Mouse (Mus musculus) 3T3-L1 (cell line): Measurements from ENCODE around the gene Coq3.
A peak's percentile ranks its signal among the peaks of the same experiment; 100 is the strongest.

Experiments used
- DNase-seq: peaks from one replicate; pipeline ENCODE4 v3.0.0-alpha.2; 2015; ENCODE audit warnings: low read depth, low spot score

Gene Coq3

DNA sequence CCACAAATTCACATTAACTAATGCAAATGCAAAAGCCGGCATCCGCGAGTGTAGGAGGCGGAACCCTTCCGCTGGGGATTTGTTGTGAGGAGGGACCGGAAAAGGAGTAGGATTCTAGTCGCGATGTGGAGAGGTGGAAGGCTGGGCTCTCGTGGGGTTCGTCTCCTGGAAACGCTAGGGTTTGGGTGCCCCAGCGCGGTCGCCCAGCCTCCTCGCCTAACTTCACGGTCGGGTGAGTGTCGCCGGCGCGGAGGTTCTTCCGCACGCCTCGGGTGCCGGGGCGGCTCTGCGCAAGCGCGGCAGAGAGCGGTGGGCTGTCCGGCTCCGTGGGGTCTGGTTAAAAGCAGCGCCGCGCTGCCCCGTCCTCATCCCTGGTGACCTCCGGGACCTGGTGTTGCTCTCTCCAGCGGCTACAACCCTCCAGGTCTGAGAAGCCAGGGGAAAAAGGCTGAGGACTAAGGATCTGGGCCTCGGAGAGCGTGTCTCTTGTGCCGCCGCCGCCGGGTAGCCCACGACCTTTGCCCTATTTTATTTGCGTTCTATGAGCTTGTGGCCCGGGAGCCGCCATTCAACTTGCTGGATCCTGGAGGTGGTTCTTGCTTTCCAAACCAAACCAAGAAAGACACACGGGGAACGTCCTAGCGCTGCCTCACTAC lies at the start of gene Coq3:
Gene Coq3, plus strand, starts transcription at position 109 of the 656 bp plus-strand sequence.
- DNase-seq, result peak; percentile 86

DNA sequence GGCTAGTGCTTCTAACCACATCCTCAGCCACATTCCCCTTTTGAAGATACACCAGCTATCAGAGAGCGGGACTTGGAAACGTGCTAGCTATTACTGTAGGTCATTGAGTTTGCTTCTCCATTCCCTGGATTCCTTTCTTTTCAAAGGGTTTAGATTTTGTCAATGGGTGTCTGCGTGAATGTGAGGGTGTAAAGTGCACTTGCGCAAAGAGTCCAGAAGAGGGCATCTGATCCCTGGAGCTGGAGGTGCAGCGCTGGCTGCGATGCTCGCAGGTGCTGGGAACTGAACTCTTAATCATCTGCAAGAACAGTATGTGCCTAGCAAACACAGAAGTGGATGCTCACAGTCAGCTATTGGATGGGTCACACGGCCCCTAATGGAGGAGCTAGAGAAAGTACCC lies 46.6 kb upstream of the Coq3 start:
- DNase-seq, result no peak

DNA sequence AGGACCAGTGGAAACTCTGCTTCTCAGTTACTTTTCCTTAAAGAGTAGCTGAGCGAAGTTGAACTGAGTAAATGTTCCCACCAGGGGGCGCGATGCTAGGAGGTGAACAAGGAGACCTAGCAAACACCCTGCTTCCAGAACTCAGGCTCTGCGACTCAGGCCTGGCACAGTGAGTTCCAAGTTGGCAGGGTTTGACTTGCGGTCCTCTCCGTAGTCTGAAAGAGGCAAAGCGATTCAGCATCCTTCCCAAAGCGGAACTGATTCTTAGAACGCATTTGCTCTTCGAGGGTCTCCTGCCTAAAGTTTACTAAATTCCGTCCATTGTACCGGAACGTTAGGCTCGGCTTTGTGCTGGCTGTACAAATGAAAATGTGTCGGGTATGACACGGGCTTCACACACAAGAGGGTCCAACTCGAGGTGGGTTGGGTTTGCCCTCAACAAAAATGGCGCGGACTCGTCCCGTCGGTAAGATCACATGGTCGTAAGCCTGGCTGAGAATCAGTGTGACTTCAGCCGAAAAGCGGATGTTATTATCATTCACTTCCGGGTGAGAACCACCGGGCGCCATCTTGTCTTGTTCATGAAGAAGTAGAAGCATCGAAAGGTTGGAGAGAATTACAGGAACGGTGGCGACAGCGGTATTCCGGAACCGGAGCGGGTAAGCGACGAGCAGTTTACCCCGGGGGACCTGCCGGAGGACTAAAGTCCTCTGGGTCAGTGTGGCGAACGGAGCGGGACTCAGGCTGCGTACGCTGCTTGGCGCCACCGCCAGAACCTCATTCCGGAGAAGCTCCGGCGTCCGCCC lies 31.8 kb upstream of the Coq3 start, which contains the start of gene Pnisr:
Gene Pnisr, plus strand, starts transcription at position 103 of the 806 bp plus-strand sequence.
- peak; percentile 99 for DNase-seq

DNA sequence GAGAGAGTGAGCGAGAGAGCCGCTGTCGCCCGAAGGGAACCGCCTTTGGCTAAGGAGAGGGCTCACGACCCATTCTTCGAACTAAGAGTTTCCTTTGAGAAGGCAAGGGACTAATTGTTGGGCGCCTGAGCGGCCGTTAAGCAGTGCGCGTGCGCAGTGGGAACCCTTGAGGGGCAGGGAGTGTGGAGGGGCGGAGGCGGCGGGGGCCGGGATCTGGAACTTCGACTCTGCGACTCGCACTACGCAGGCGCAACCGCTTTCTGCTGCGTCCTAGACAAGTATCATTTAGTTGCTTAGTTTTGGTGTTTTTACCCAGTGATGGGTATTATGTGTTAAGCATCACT lies 31.2 kb upstream of the Coq3 start:
- DNase-seq, result peak; percentile 92

DNA sequence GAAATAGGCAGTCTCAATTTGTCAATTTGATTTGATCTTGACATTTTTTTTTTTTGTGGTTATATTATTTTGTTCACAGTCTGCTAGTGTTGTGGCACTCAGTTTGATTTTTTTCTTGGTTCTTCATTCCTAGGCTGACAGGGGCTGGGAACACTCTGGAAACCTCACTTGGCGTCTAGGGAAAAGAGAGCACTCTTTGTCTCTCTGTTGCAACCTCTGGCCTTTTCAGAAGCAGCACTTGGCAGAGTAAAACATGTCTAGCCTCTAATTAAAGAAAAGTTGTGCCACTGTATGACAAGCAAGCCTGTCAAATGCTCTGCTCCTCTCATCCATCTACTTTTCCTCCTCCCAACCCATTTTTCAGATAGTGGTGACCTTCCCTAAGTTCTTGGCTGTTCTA lies 22.0 kb upstream of the Coq3 start:
- no peak for DNase-seq

DNA sequence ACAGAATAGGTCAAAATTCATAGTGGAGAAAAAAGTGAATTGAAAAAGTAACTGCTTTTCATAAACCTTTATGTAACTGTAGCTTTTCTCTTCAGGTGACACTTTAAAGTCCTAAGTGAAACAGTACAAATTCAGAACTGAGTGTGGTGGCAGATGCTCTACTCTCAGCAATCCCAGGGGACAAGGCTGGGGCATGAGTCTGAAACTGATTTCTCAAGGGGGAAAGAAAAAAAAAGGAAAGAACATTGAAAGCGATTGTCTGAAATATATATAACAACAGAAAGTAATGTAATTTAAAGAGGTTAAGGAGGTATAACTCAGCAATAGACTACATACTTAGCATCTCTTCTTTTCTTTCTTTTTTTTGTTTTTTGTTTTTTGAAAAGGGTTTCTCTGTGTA lies 14.2 kb upstream of the Coq3 start:
- DNase-seq, result no peak

DNA sequence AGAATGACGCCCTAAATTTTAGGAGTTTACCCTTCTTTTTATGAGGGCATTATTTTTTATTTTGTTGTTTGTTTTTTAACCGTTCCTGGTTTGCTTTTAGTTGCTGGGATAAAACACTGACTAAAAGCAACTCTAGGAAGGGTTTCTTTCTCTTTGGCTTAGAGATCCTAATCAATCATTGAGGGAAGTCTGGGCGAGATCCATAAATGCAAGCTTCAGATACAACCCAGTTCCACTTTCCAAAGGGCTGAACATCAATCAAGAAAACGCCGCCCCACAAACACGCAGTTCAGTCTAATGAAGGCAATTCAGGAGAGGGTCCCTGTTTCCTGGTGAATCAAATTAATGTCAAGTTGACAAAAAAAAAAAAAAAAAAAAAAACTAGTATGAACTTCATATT lies 697 bp upstream of the Coq3 start:
- peak; percentile 34 for DNase-seq

DNA sequence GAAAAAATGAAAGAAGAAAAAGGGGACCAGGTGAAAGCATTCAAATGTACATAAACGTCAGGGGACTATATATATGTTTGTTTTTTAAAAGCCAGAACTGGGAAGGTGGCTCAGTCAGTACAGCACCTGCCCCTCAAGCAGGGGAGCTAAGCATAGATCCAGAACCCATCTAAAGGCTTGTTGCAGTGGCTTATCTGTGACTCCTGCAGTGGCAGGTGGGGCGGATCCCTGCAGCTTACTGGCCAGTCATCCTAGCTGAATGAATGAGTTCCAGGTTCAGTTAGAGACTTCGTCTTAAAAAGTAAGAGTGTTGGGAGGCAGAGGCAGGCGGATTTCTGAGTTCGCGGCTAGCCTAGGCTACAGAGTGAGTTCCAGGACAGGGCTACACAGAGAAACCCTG lies 3.3 kb downstream of the Coq3 start:
- DNase-seq, result no peak

DNA sequence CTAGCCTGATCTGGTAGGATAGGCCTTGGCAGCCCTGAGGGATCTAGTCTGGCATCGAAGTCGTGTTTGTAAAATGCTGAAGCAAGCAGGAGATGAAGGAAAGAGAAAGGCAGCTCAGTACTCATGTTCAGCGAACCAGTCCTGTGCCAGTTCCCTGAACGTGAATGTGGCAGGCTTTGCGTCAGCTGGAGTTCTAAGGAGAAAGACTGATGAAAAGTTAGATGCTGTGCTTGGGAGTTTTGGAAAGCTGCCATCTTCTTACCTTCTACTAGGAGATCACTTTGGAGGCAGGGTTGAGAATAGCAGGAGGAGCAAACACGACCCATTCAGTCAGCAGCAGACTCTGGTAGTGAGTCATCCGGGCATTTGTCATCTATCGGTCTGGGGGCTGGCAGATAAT lies 6.4 kb downstream of the Coq3 start:
- DNase-seq, result no peak

DNA sequence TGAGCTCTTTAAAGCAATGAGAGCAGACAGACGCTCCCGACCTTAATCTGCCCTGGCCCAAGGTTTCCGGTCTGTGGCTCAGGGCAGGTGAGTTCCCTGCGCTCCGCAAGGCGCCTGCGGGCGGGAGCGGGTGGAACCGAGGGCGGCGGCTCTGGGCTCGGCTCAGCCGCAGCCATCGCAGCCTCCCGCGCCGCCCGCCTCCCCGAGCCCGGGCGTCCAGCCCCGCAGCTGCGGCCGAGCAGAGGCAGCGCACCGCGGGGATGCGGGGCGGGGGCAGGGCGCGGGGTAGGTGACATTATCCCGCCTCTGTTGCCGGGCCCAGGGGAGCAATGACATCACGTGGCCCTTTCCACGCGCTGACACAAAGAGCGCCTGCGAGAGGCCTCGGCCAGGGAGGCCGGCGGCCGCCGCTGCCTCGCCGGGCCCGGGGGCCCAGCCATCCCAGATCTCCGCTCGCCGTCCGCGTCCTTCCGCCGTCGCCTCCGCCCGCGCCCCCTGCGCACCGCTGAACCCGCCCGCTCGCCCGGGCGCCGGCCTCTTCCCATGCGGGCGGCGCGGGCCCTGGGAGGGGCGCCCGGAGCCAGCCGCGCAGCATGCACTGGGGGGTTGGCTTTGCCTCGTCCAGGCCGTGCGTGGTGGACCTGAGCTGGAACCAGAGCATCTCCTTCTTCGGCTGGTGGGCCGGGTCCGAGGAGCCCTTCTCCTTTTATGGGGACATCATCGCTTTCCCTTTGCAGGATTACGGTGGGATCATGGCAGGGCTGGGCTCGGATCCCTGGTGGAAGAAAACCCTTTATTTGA lies 51.7 kb downstream of the Coq3 start, which contains the start of gene Faxc:
Gene Faxc, plus strand, starts transcription at position 359 of the 801 bp plus-strand sequence.
- peak; percentile 34 for DNase-seq

DNA sequence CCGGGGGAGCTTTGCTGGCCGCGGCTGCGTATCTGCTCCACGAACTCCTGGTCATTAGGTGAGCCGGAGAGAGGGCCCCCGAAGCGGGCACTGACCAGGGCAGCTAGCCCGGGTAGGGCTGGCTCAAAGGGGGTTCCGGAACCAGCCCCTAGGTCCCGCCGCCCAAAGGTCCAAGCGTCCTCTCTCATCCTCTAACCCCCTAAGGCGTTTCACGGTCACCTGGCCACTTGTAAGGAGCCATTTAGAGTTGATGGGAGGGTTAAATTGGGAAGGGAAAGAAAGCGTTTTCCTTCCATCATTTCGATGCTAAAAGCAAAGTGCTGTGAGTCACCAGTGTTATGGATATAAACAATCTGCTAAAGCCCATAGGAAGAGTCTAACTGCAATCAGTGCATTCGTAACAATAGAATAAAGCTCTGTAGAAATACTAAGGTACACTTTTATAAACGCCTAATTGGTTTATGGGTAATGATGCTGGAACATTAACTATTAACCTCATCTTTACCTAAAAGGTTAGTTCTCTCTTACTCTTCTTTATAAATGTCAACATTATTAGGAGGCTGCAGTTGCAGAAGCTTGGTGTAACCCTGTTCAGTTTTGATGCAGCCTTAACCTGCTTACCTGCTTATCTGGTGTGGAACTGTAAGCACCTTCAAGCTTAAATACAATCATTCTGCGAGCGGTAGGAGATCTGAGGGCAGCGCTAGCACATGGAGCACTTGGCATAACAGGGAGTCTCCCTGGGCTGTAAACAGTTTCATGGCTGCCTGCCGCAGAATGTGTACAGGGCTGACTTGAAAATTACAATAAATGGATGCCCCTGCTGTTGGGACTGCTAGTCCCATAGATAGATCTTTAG lies 52.5 kb downstream of the Coq3 start:
- peak; percentile 45 for DNase-seq

DNA sequence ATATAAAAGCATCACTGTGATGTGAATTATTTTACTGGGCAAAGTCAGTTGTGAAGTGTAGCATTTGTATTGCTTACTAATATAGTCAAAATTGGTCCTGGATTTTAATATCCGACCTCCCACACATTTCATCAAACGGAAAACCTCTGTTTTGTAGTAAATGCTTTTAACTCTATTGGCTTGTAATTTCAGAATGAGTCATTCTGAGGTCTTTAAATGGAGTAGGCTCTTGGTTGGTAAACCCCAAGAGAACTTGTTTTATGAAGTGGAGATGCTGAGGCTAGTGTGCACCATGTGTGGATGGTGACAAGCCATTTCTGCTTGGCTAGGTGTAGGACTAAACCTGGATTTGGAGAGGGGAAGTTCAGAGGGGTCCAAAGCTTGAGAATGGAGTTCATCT lies 55.9 kb downstream of the Coq3 start:
- no peak for DNase-seq

DNA sequence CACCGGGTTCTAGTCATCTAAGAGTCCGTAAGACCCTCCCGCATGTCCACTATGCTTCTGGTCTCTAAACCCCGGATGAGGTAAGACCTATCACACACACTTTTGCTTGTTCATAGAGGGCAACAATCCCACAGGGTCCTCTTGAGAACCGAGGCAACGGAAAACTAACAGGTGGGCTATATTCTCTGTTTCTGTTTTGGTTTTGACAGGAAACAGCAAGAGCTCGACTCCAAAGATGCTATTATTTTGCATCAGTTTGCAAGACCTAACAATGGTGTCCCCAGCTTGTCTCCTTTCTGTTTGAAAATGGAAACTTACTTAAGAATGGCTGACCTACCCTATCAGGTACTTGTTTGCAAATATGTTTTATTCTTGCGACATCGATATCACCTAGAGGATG lies 57.0 kb downstream of the Coq3 start:
- no peak for DNase-seq

DNA sequence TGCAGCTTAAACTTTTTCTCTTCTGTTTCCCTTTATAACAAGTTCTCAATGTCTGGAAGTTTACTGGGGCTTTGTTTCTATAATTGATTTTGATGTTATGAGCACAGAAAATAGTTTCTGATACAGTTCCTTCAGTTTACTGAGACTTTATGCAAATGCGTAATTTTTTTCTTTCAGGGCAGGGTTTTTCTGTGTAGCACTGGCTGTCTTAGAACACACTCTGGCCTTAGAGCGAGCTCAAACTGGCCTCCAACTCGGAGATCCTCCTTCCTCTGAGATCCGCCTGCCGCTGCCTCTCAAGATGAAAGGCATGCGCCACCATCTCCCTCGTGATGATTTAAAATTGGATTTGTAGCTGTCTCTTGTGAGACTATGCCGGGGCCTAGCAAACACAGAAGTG lies 58.4 kb downstream of the Coq3 start:
- no peak for DNase-seq

DNA sequence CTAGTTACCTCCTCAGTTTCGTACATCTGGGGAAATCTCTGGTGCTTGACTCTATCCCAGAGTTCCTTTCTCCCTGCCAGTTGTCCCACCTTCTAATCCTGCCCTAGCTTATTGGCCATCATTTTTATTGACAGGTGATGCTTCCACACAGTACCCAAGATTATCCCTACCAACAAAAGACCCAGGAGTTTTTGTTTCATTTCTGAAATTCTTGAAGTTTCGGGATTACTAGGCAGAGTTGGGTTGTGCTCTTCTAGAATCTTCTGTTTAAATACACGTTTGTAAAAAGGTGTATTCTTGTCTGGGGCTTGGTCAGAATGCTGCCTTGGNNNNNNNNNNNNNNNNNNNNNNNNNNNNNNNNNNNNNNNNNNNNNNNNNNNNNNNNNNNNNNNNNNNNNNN lies 65.2 kb downstream of the Coq3 start:
- no peak for DNase-seq

DNA sequence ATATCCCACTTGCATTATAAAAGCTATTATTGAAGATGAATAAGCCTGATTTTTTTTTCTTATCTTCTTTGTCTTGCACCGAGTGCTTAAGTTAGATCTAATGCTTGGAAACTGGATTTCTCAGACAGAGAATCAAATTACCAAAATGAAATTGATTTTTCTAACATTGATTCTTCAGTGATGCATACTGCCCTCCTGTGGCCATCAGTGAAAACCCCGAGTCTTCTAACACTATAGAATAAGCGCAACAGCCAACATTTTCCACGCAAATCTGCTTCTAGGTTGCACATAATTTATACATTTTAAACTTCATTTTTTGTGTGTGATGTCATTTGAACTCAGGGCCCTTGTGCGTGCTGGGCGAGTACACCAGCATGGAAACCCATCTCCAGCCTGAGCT lies 72.0 kb downstream of the Coq3 start:
- DNase-seq, result peak; percentile 56

DNA sequence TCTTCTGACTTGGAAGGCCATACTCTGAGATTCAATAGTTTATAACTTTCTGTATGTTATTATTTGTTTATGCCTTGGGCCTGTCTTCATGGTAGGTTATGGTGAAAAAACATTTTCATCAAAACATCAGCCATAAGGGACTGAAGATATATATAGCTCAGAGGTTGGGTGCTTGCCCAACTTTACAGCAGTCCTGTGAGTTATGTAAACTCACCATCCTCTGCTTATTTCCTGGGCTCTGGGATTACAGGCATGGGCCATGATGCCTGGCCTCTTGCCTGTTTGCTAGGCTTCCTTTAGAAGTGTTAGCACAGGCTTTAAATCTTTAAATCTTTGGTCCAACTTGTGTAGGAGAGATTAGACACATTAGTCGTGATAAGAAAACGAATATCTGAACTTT lies 72.8 kb downstream of the Coq3 start:
- DNase-seq, result no peak

DNA sequence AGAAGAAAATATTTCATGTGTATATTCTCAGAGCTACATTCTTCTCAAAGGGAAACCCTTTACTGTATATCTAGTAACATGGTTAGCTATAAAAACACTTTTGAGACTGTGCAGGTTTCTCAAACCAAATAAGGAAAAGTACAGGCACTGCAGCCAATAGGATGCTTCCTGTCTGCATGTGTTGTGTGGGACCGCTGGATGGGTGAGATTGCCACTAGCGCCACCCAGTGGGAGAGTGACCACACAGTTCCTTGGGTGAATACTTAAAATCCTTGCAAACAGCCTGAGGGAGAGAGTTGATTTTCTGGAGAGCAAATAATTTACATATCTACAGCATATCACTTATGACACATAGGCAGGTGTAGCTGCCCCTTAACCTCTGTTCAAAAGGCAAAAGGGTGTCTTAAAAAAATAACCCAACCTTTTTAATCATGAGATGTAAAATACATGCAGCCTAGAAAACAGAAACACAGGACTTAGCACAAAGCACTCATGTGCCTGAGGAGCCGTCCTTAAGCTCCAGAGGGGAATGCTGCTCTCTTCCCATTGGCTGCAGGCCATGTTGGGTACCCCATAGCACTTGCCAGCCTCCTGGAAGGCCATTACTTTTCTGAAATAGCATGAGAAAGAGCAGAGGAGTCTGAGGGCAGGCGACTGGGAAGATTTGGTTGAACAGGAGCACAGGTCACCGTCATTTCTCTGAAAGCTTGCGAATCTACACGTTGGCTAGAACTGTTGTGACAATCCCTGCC lies 78.3 kb downstream of the Coq3 start:
- DNase-seq, result peak; percentile 72
